Mouse (Mus musculus) heart, postnatal 0 days (tissue): Measurements from ENCODE around the gene Tcl1b4.
"Not testable (repeated sequence)": the region's sequence is repeated elsewhere in the genome, so short reads cannot be mapped to it uniquely, and the experiment has no call there.

Source experiments
- CTCF ChIP-seq: IDR thresholded peaks from 2 replicates; pipeline ENCODE4 v1.5.1; 2016; ENCODE audit warnings: antibody characterized with exemption, control low read depth, low read depth
- EP300 ChIP-seq: IDR thresholded peaks from 2 replicates; pipeline ENCODE4 v1.6.1; 2016; ENCODE audit warnings: antibody characterized with exemption, low read depth

DNA sequence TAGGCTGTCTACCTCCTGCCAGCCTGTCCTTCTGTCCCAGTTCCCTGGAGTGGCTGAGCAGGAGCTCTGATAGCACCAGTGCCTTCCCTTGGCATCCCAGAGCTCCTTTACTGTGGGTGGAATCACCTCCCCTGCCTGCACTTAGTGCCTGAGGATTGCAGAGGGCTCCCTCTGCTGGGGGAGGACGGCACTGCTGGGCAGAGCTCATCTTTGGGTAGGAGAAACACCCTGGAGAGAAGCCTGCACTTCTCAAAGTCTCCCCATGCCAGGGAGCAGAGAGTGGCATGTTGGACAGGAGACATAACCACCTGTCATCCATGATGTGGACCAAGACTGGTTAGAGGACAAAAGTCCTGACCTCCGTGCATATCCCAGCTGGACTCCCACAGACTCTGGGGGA, 12.8 kb upstream of the Tcl1b4 start:
- peak; percentile 34 for TF ChIP-seq CTCF
- TF ChIP-seq EP300 = not testable (repeated sequence)
